ENCODE assay signal across 29 mouse cellular contexts in the genomic region with DNA sequence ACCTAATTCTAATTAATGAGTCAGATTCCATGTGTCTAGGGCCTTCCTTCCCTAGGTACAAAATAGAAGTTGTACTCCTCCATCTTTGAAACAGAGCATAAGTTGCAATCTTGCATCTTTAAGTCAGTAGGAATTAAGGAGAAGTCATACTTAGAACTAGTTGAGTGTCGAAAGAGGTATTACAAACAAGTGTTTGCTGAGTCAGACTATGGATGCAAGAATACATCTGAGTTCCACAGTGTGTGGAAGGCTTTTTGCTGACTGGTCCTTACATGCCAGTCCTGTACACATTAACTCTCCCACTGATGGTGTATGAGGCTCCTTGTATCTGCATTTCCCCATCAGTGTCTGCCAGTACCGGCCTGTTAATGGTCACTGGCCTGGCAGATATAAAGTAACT. TPM values are rescaled to one million over a fixed set of nuclear protein-coding genes. Genes with fewer than 3 reads are reported as not detected.
DNase-seq lines count a peak whose midpoint lies in the region; ATAC-seq and TF ChIP-seq lines count a peak whose summit lies in the region.
"Had no signal": no experiment of that assay in that cellular context is flagged by ENCODE, and none has a peak within 500 bp of the region (broad histone marks: within the 10 kb centered on the region; RNA-seq: fewer than 3 reads in every experiment).

No protein-coding gene starts in this region.

- no peak for TF ChIP-seq CTCF in liver, postnatal 0 days (IDR thresholded peaks at IDR 0.05; ENCODE audit: low read depth)

- no peak overlapping the region for H3K27ac ChIP-seq in liver, postnatal 0 days (ENCODE audit: low read depth)
- no peak overlapping the region for H3K27ac ChIP-seq in liver, embryonic 11.5 days (ENCODE audit: low read depth, low read length)
- H3K27ac ChIP-seq: embryonic facial prominence, embryonic 12.5 days; embryonic facial prominence, embryonic 15.5 days; forebrain, embryonic 12.5 days; forebrain, embryonic 15.5 days; heart, embryonic 15.5 days; hindbrain, embryonic 14.5 days; hindbrain, postnatal 0 days had no signal

- 0 out of 2 replicates have a peak, but pooled peaks cover 3% of the 10 kb centered on the region for H3K4me1 ChIP-seq in liver, postnatal 0 days (ENCODE audit: insufficient read depth)
- no peaks in the 10 kb centered on the region for H3K4me1 ChIP-seq in liver, embryonic 11.5 days (replicated peaks; ENCODE audit: control insufficient read depth, insufficient read depth, low read length)
- H3K4me1 ChIP-seq: embryonic facial prominence, embryonic 12.5 days; embryonic facial prominence, embryonic 15.5 days; forebrain, embryonic 12.5 days; forebrain, embryonic 15.5 days; heart, embryonic 12.5 days; heart, embryonic 15.5 days had no signal

- TF ChIP-seq EP300 in liver, postnatal 0 days (IDR thresholded peaks at IDR 0.05; ENCODE audit: low read depth), result no peak

- no peak overlapping the region for H3K4me2 ChIP-seq in liver, postnatal 0 days (ENCODE audit: low read depth, low read length)
- H3K4me2 ChIP-seq in liver, embryonic 11.5 days, result no peak overlapping the region
- H3K4me2 ChIP-seq: embryonic facial prominence, embryonic 12.5 days; embryonic facial prominence, embryonic 15.5 days; forebrain, embryonic 12.5 days; forebrain, embryonic 15.5 days; heart, embryonic 12.5 days; heart, embryonic 15.5 days; hindbrain, embryonic 14.5 days had no signal

- H3K27me3 ChIP-seq in liver, postnatal 0 days (ENCODE audit: insufficient read depth, low read length), result no peaks in the 10 kb centered on the region
- H3K27me3 ChIP-seq in liver, embryonic 11.5 days (replicated peaks; ENCODE audit: control insufficient read depth, insufficient read depth, low read length), result no peaks in the 10 kb centered on the region
- H3K27me3 ChIP-seq: embryonic facial prominence, embryonic 12.5 days; embryonic facial prominence, embryonic 15.5 days; forebrain, embryonic 12.5 days; forebrain, embryonic 15.5 days; heart, embryonic 12.5 days; heart, embryonic 15.5 days had no signal

- 72% methylated on average over 2 of the region's 2 CpGs for WGBS in liver, postnatal 0 days (ENCODE audit: insufficient replicate concordance)
- WGBS in liver, embryonic 11.5 days, result 78% methylated on average over 2 of the region's 2 CpGs

- H3K9me3 ChIP-seq in liver, postnatal 0 days (ENCODE audit: low read length), result no peaks in the 10 kb centered on the region
- H3K9me3 ChIP-seq in liver, embryonic 11.5 days (ENCODE audit: control insufficient read depth, low read length), result no peaks in the 10 kb centered on the region
- H3K9me3 ChIP-seq: embryonic facial prominence, embryonic 12.5 days; forebrain, embryonic 15.5 days; heart, embryonic 12.5 days; heart, embryonic 15.5 days had no signal

- no peak overlapping the region for H3K4me3 ChIP-seq in liver, postnatal 0 days (ENCODE audit: low read depth, low read length)
- no peak overlapping the region for H3K4me3 ChIP-seq in liver, embryonic 11.5 days (ENCODE audit: low read depth, low read length)
- H3K4me3 ChIP-seq: embryonic facial prominence, embryonic 12.5 days; embryonic facial prominence, embryonic 15.5 days; forebrain, embryonic 12.5 days; forebrain, embryonic 15.5 days; heart, embryonic 12.5 days; heart, embryonic 15.5 days had no signal

- DNase-seq in liver, postnatal 0 days, result no peak
- DNase-seq in liver, embryonic 11.5 days (ENCODE audit: low spot score), result no peak
- DNase-seq in 416B (ENCODE audit: low read depth), result peak; percentile 21
- DNase-seq in gastrocnemius, adult 8-10 months (ENCODE audit: low spot score in 2 of 2), result no peak
- DNase-seq: adrenal gland, adult 8-10 months; adrenal gland, postnatal 25 days; cerebellum, adult 11-12 months; cerebellum, adult 8-10 months; cerebellum, postnatal 14 days; gastrocnemius, postnatal 14 days; heart, adult 18-20 months; heart, postnatal 10 days; heart, postnatal 4 days had no signal

- H3K36me3 ChIP-seq in liver, postnatal 0 days (replicated peaks; ENCODE audit: insufficient read depth, low read length), result no peaks in the 10 kb centered on the region
- no peaks in the 10 kb centered on the region for H3K36me3 ChIP-seq in liver, embryonic 11.5 days (ENCODE audit: control insufficient read depth, insufficient read depth, low read length)
- H3K36me3 ChIP-seq: embryonic facial prominence, embryonic 12.5 days; embryonic facial prominence, embryonic 15.5 days; forebrain, embryonic 12.5 days; forebrain, embryonic 15.5 days; heart, embryonic 12.5 days; heart, embryonic 15.5 days had no signal

- H3K9ac ChIP-seq in liver, postnatal 0 days (replicated peaks), result no peak overlapping the region
- no peak overlapping the region for H3K9ac ChIP-seq in liver, embryonic 11.5 days (ENCODE audit: low read depth, low read length)
- H3K9ac ChIP-seq: embryonic facial prominence, embryonic 12.5 days; embryonic facial prominence, embryonic 15.5 days; forebrain, embryonic 12.5 days; forebrain, embryonic 15.5 days; heart, embryonic 12.5 days; heart, embryonic 15.5 days; hindbrain, embryonic 14.5 days had no signal

- ATAC-seq in liver, postnatal 0 days, result 0 out of 2 replicates have a peak, but pooled peaks have one; percentile 27
- no peak for ATAC-seq in liver, embryonic 11.5 days (replicated peaks; ENCODE audit: low FRiP score)
- 0 out of 2 replicates have a peak, but pooled peaks have one; percentile 19 for ATAC-seq in erythroid progenitor cell, adult 5-6 weeks (replicated peaks; ENCODE audit: low FRiP score, poor library complexity, severe bottlenecking)
- ATAC-seq in megakaryocyte progenitor cell, adult 5-6 weeks (replicated peaks; ENCODE audit: poor library complexity), result peak; percentile 65
- ATAC-seq in frontal cortex, adult (ENCODE audit: low TSS enrichment), result no peak
- ATAC-seq: activated CD4-positive, CD25-positive, alpha-beta regulatory T cell, adult 4 months; CD4-positive, CD25-positive, alpha-beta regulatory T cell, adult 4 months; forebrain, embryonic 15.5 days; hindbrain, postnatal 0 days; inflammation-experienced regulatory T-cells, adult 6 months had no signal

RNA-seq across cellular contexts. Expression of gene Pon1, which starts 14.1 kb away (rescaled TPM):
- polyA plus RNA-seq in liver, postnatal 0 days (2015; fragmentation: Nextera tagmentation; extraction: Ambion mirVana), result 503 and 548 TPM in 2 replicates
- polyA plus RNA-seq in liver, embryonic 11.5 days (2014; fragmentation: Nextera tagmentation; extraction: Ambion mirVana), result 0.75 and 1.5 TPM in 2 replicates
- not detected in 2 replicates for total RNA-seq in erythroid progenitor cell, adult 5-6 weeks (2015; ENCODE audit: low replicate concordance)
- not detected in 2 replicates for total RNA-seq in erythroid progenitor cell, adult 5-6 weeks (2017; ENCODE audit: low replicate concordance)
- total RNA-seq in megakaryocyte progenitor cell, adult 5-6 weeks (2015), result not detected in 2 replicates
- not detected in 2 replicates for total RNA-seq in megakaryocyte progenitor cell, adult 5-6 weeks (2017)
- under 1 TPM in 2 of 4 experiments, not detected in 2; 0.38 to 0.51 TPM for total RNA-seq in gastrocnemius, adult 8-10 months (2022)
- total RNA-seq: gastrocnemius, postnatal 14 days; heart, postnatal 4 days; MEL had no signal
- polyA plus RNA-seq: activated CD4-positive, CD25-positive, alpha-beta regulatory T cell, adult 4 months; C2C12; CD4-positive, CD25-positive, alpha-beta regulatory T cell, adult 4 months; heart, embryonic 12.5 days; heart, embryonic 15.5 days; inflammation-experienced regulatory T-cells, adult 6 months had no signal

RNA-seq across cellular contexts. Expression of gene Pon3, which starts 48.3 kb away (rescaled TPM):
- 43.3 and 44.4 TPM in 2 replicates for polyA plus RNA-seq in liver, postnatal 0 days (2015; fragmentation: Nextera tagmentation; extraction: Ambion mirVana)
- 17.8 and 18.5 TPM in 2 replicates for polyA plus RNA-seq in liver, embryonic 11.5 days (2014; fragmentation: Nextera tagmentation; extraction: Ambion mirVana)
- 16.3 and 28.8 TPM in 2 replicates for total RNA-seq in erythroid progenitor cell, adult 5-6 weeks (2015; ENCODE audit: low replicate concordance)
- total RNA-seq in erythroid progenitor cell, adult 5-6 weeks (2017; ENCODE audit: low replicate concordance), result 3.5 and 11.7 TPM in 2 replicates
- 18.9 and 25.0 TPM in 2 replicates for total RNA-seq in megakaryocyte progenitor cell, adult 5-6 weeks (2015)
- 16.6 and 18.8 TPM in 2 replicates for total RNA-seq in megakaryocyte progenitor cell, adult 5-6 weeks (2017)
- 10 to 100 TPM; 30.9 to 49.5 (median 36.0) TPM for total RNA-seq in gastrocnemius, adult 8-10 months (2022)

Comparison
In these comparisons a context has a peak if more than half of its experiments do, and no peak if none do; other contexts are left out.
1. ATAC-seq: peak in liver, postnatal 0 days (single experiment), erythroid progenitor cell, adult 5-6 weeks (single experiment) and megakaryocyte progenitor cell, adult 5-6 weeks (single experiment); none in liver, embryonic 11.5 days (single experiment) and frontal cortex, adult (single experiment).